ENCODE assay signal across 13 mouse cellular contexts in genomic region chr12:25117856-25118511, GRCm38 (mm10). TPM values are rescaled to one million over a fixed set of nuclear protein-coding genes. Genes with fewer than 3 reads are reported as not detected.
DNase-seq lines count a peak whose midpoint lies in the region; ATAC-seq and TF ChIP-seq lines count a peak whose summit lies in the region.
"Had no signal": no experiment of that assay in that cellular context is flagged by ENCODE, and none has a peak within 500 bp of the region (broad histone marks: within the 10 kb centered on the region; RNA-seq: fewer than 3 reads in every experiment).

No protein-coding gene starts in this region.

- no peak for TF ChIP-seq CTCF in left cerebral cortex, adult 2 months (IDR thresholded peaks at IDR 0.05)

- H3K27ac ChIP-seq in kidney, embryonic 15.5 days: 0 out of 2 replicates have a peak overlapping the region, but pooled peaks have one; percentile 34
- H3K27ac ChIP-seq in intestine, embryonic 16.5 days (ENCODE audit: low read length): no peak overlapping the region
- H3K27ac ChIP-seq in left cerebral cortex, adult 2 months: no peak overlapping the region
- H3K27ac ChIP-seq: embryonic facial prominence, embryonic 15.5 days; liver, embryonic 15.5 days had no signal

- H3K9ac ChIP-seq in kidney, embryonic 15.5 days: no peak overlapping the region
- H3K9ac ChIP-seq in intestine, embryonic 16.5 days (ENCODE audit: low read depth, low read length): no peak overlapping the region
- H3K9ac ChIP-seq: embryonic facial prominence, embryonic 15.5 days; forebrain, postnatal 0 days; liver, embryonic 15.5 days had no signal

- ATAC-seq in kidney, embryonic 15.5 days (replicated peaks; ENCODE audit: low FRiP score): 0 out of 2 replicates have a peak, but pooled peaks have one; percentile 7
- ATAC-seq in intestine, embryonic 16.5 days: peak; percentile 75
- ATAC-seq: forebrain, postnatal 0 days had no signal

- intact Hi-C loops in left cerebral cortex, adult 2 months (cut with DNase I): no loop called here

- no peaks in the 10 kb centered on the region for H3K27me3 ChIP-seq in kidney, embryonic 15.5 days
- H3K27me3 ChIP-seq in intestine, embryonic 16.5 days (replicated peaks; ENCODE audit: control insufficient read depth, insufficient read depth, low read length): no peaks in the 10 kb centered on the region
- H3K27me3 ChIP-seq: embryonic facial prominence, embryonic 15.5 days; liver, embryonic 15.5 days had no signal

- H3K4me3 ChIP-seq in kidney, embryonic 15.5 days (replicated peaks): no peak overlapping the region
- H3K4me3 ChIP-seq in intestine, embryonic 16.5 days (ENCODE audit: low read length): no peak overlapping the region
- H3K4me3 ChIP-seq in left cerebral cortex, adult 2 months: no peak overlapping the region
- H3K4me3 ChIP-seq: embryonic facial prominence, embryonic 15.5 days; liver, embryonic 15.5 days had no signal

- no peaks in the 10 kb centered on the region for H3K9me3 ChIP-seq in kidney, embryonic 15.5 days (replicated peaks)
- no peaks in the 10 kb centered on the region for H3K9me3 ChIP-seq in intestine, embryonic 16.5 days (ENCODE audit: control insufficient read depth, low read length)
- H3K9me3 ChIP-seq: embryonic facial prominence, embryonic 15.5 days; liver, embryonic 15.5 days had no signal

- 72% methylated on average over 4 of the region's 4 CpGs for WGBS in kidney, embryonic 15.5 days
- WGBS in intestine, embryonic 16.5 days: 67% methylated on average over 4 of the region's 4 CpGs

- DNase-seq in kidney, adult 11 months: no peak
- peak; percentile 46 for DNase-seq in 416B (ENCODE audit: low read depth)
- peak; percentile 57 for DNase-seq in CD4-positive, CD25-positive, alpha-beta regulatory T cell, adult 2 months (ENCODE audit: low read depth, low spot score)
- DNase-seq in left cerebral cortex, adult 2 months (ENCODE audit: extremely low spot score in 1 of 2, low spot score in 2 of 2): no peak
- DNase-seq in adipocyte (ENCODE audit: low spot score): no peak
- DNase-seq: cerebellum, postnatal 36 days; forebrain, postnatal 0 days; right cerebral cortex, postnatal 14 days had no signal

- no peak overlapping the region for H3K4me2 ChIP-seq in kidney, embryonic 15.5 days
- no peak overlapping the region for H3K4me2 ChIP-seq in intestine, embryonic 16.5 days (ENCODE audit: low read depth, low read length)
- H3K4me2 ChIP-seq: embryonic facial prominence, embryonic 15.5 days; liver, embryonic 15.5 days had no signal

- H3K36me3 ChIP-seq in kidney, embryonic 15.5 days: no peaks in the 10 kb centered on the region
- no peaks in the 10 kb centered on the region for H3K36me3 ChIP-seq in intestine, embryonic 16.5 days (ENCODE audit: control insufficient read depth, insufficient read depth, low read length)
- H3K36me3 ChIP-seq: embryonic facial prominence, embryonic 15.5 days; G1E; liver, embryonic 15.5 days had no signal

- H3K4me1 ChIP-seq in kidney, embryonic 15.5 days: peaks cover 12% of the 10 kb centered on the region
- H3K4me1 ChIP-seq in intestine, embryonic 16.5 days (ENCODE audit: control insufficient read depth, insufficient read depth, low read length): no peaks in the 10 kb centered on the region; the same call in 1 of the 2 replicates
- H3K4me1 ChIP-seq: embryonic facial prominence, embryonic 15.5 days had no signal

RNA-seq across cellular contexts. Expression of gene Id2, which starts 21.0 kb away (rescaled TPM):
- polyA plus RNA-seq in kidney, embryonic 15.5 days (2015; fragmentation: Nextera tagmentation; extraction: Ambion mirVana): 518 and 543 TPM in 2 replicates
- polyA plus RNA-seq in intestine, embryonic 16.5 days (2015; fragmentation: Nextera tagmentation; extraction: Ambion mirVana): 333 and 353 TPM in 2 replicates
- 100 to 1,000 TPM; 140 to 167 TPM for total RNA-seq in left cerebral cortex, adult 2 months (2021)
- polyA plus RNA-seq: G1E had no signal

Comparison
In these comparisons a context has a peak if more than half of its experiments do, and no peak if none do; other contexts are left out.
1. DNase-seq: peak in 416B (single experiment) and CD4-positive, CD25-positive, alpha-beta regulatory T cell, adult 2 months (single experiment); none in kidney, adult 11 months (single experiment), left cerebral cortex, adult 2 months (0 of 2) and adipocyte (single experiment).